Mouse (Mus musculus) olfactory bulb, adult 2 months (tissue): ENCODE data around the gene Gm17087.

Experiments used
- CTCF ChIP-seq: fragments of 200-500 bp; IDR thresholded peaks from 2 replicates; pipeline ENCODE4 v1.5.1; 2012; ENCODE audit warnings: low read depth, mild to moderate bottlenecking, low read length, moderate library complexity; ENCODE audit not compliant: insufficient read depth
- POLR2A ChIP-seq: fragments of 200-500 bp; IDR thresholded peaks from 2 replicates; pipeline ENCODE4 v1.6.1; 2012; ENCODE audit warnings: mild to moderate bottlenecking, low read depth, low read length, moderate library complexity; ENCODE audit not compliant: insufficient read depth

- TF ChIP-seq POLR2A (no peak), CTCF (no peak)
Observed at GRCm38 (mm10) chr17:8605921-8606320, 39.2 kb upstream of the Gm17087 start.
